Mouse (Mus musculus): Measurements from ENCODE around the gene Pald1. TPM values are rescaled to one million over a fixed set of nuclear protein-coding genes. Genes with fewer than 3 reads are reported as not detected.
A peak's percentile ranks its signal among the peaks of the same experiment; 100 is the strongest.

Pald1 gene
- polyA plus RNA-seq, 1 experiment from 2014 or later: 29.9 TPM

DNA sequence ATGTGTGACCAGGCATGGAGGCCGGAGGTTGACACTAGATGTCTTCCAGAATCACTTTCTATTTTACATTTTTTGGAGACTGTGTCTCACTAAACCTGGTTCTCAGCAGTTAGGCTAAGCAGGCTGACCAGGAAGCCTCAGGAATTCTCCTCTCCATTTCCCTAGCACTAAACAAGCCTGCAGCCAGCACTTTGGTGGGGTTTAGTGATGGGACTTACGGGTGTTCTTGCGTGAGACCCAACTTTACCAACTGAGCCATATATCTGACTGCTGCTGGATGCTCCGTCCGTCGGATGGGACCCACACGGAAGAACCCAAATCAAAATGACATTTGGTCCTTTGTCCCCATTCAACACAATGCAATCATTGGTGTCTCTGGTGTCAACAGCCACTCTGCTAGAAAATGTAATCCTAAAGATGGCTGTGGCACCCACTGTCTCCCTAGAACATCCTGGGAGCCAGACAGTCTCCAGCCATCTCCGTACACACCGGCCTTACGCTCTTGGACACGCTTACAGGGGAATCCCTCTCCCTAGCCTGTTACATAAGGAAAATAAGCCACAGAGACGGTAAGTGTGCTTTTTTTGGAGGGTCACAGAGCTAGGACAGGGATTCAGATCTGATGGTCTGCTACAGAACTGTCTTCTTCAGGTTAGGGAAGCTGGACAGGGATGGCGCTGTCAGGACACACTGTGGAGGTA lies 3.8 kb downstream of the Pald1 start:
- peaks cover 73% of the 10 kb centered on the region for H3K4me1 ChIP-seq
- 89% methylated on average over 13 of the region's 13 CpGs for WGBS
- peak overlapping the region; percentile 52; the same call in 1 of the 2 replicates for H3K27ac ChIP-seq (replicated peaks)
- peaks cover 4% of the 10 kb centered on the region; the same call in 1 of the 2 replicates for H3K36me3 ChIP-seq (replicated peaks)
- no peak for DNase-seq (ENCODE audit: low spot score)
- H3K9me3 ChIP-seq: no peaks in the 10 kb centered on the region
- H3K27me3 ChIP-seq (replicated peaks; ENCODE audit: low read depth, poor library complexity, severe bottlenecking): peaks cover 17% of the 10 kb centered on the region
- peak overlapping the region; percentile 76; the same call in 1 of the 2 replicates for H3K4me3 ChIP-seq

DNA sequence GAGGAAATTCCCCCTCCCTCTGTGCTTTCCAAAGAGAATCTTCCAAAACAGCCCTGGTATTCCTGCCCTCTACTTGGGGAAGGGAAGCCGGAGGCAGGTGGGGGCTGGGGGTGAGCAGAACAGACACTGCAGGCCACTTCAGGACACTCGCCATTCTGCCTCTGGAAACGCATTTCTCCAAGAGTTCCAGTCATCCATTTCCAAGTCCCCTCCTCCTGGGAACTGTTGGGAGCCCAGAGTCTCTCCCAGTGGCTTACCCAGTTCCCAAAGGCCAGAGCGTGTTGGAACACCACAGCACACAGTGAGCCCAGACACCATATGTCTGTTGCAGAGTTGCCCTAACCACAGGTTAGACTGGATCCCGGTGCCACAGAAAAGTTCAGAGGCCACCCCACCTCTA lies 4.6 kb downstream of the Pald1 start:
- no peak overlapping the region for H3K27ac ChIP-seq (replicated peaks)
- H3K4me1 ChIP-seq: peaks cover 75% of the 10 kb centered on the region
- 91% methylated on average over 5 of the region's 5 CpGs for WGBS

GRCm38 (mm10) chr10:61378050-61378449 lies 5.3 kb downstream of the Pald1 start:
- no peak overlapping the region for H3K4me3 ChIP-seq
- peaks cover 73% of the 10 kb centered on the region for H3K4me1 ChIP-seq
- H3K27me3 ChIP-seq (replicated peaks; ENCODE audit: low read depth, poor library complexity, severe bottlenecking): peaks cover 17% of the 10 kb centered on the region
- DNase-seq (ENCODE audit: low spot score): no peak
- H3K27ac ChIP-seq (replicated peaks): no peak overlapping the region
- H3K36me3 ChIP-seq (replicated peaks): peaks cover 4% of the 10 kb centered on the region; the same call in 1 of the 2 replicates
- WGBS: 91% methylated on average over 5 of the region's 5 CpGs
- H3K9me3 ChIP-seq: peaks cover 2% of the 10 kb centered on the region; the same call in 1 of the 2 replicates

More for the DNA sequence above, 4.6 kb downstream of the Pald1 start:
- Histone ChIP-seq H3K36me3 (replicated peaks) (peaks cover 4% of the 10 kb centered on the region; the same call in 1 of the 2 replicates), H3K9me3 (peaks cover 2% of the 10 kb centered on the region; the same call in 1 of the 2 replicates), H3K27me3 (replicated peaks; ENCODE audit: low read depth, poor library complexity, severe bottlenecking) (peaks cover 17% of the 10 kb centered on the region), H3K4me3 (no peak overlapping the region)
- no peak for DNase-seq (ENCODE audit: low spot score)

DNA sequence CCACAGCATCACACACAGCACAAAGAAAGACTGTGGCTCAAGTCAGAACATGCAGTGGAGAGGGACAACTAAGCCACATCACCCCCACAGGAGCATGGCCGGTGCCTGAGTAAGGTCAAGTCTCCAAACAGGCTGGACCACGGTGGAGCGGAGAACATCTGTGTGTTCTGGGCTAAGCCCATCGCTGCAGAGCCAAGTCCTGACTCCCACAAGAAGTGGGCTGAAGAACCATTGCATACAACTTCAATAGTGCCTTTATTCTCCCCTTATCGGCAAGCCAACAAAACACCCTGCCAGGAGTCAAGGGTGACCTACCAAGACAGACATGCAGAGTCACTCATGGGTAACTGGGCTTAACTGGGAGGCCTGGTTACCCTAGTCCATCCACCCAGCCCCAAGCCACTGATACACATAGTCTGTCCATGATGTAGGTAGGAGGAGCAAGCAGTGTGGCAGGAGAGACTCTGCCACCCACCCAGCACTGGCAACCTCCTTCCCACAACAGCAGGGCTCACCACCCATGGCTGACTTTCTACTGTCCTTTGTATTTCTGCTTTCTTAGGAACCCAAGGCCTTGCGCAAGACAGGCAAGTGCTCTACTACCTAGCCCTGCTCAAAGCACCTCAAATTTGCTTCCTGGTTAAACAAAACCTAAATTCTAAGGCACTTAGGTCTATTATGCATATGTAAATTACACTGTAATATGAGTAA lies 8.4 kb downstream of the Pald1 start:
- WGBS: 77% methylated on average over 6 of the region's 6 CpGs
- Histone ChIP-seq H3K4me3 (no peak overlapping the region), H3K27ac (replicated peaks) (peak overlapping the region; percentile 0), H3K36me3 (replicated peaks) (peaks cover 9% of the 10 kb centered on the region; the same call in 1 of the 2 replicates), H3K9me3 (peaks cover 2% of the 10 kb centered on the region; the same call in 1 of the 2 replicates), H3K4me1 (peaks cover 73% of the 10 kb centered on the region), H3K27me3 (replicated peaks; ENCODE audit: low read depth, poor library complexity, severe bottlenecking) (no peaks in the 10 kb centered on the region)
- no peak for DNase-seq (ENCODE audit: low spot score)

DNA sequence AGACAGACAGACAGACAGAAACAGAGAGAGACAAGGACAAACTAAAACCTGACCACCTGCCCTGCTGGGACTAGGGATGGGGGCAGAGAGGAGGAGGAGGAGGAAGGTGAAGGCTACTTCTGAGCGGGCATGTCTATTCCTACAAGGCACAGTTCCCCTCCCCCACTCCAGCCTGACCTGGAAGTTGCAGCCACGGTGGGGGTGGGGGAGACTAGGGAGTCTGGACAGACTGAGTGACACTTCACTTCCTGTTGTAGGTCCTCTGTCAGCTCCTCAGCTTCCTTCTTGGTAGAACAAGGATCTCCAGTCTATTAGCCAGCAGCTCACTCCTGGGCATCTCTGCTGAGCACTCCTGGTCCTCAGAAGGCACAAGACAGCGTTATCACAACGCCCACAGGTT lies 9.3 kb downstream of the Pald1 start:
- WGBS: 38% methylated on average over 4 of the region's 4 CpGs
- Histone ChIP-seq H3K4me3 (no peak overlapping the region), H3K36me3 (replicated peaks) (peaks cover 9% of the 10 kb centered on the region; the same call in 1 of the 2 replicates), H3K27ac (replicated peaks) (peak overlapping the region; percentile 0), H3K4me1 (peaks cover 77% of the 10 kb centered on the region), H3K9me3 (peaks cover 2% of the 10 kb centered on the region; the same call in 1 of the 2 replicates), H3K27me3 (replicated peaks; ENCODE audit: low read depth, poor library complexity, severe bottlenecking) (no peaks in the 10 kb centered on the region)
- peak; percentile 40 for DNase-seq (ENCODE audit: low spot score)

DNA sequence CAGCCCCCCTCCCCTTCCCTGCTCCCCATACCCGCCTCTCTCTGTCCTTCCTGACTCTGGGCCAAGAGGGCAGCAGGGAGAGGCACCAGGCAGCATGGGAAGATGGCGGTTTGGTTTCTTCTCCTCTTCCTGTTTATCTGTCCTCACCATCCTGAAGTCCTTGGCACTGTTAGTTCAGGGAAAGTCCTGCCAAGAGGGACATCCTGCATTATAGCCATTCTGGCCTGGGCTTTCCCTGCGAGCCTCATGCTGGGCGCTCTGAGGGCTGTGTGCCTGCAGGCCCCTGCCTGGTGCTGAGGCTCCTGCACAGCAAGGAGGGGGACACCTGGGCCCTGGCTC lies 10.8 kb downstream of the Pald1 start:
- DNase-seq (ENCODE audit: low spot score): no peak
- H3K27ac ChIP-seq (replicated peaks): peak overlapping the region; percentile 51; the same call in 1 of the 2 replicates
- no peak overlapping the region for H3K4me3 ChIP-seq
- no peaks in the 10 kb centered on the region for H3K27me3 ChIP-seq (replicated peaks; ENCODE audit: low read depth, poor library complexity, severe bottlenecking)
- peaks cover 82% of the 10 kb centered on the region for H3K4me1 ChIP-seq
- 0 out of 2 replicates have a peak, but pooled peaks cover 6% of the 10 kb centered on the region for H3K36me3 ChIP-seq (replicated peaks)
- H3K9me3 ChIP-seq: peaks cover 2% of the 10 kb centered on the region; the same call in 1 of the 2 replicates
- WGBS: 66% methylated on average over 4 of the region's 4 CpGs

GRCm38 (mm10) chr10:61371884-61372584 lies 11.3 kb downstream of the Pald1 start:
- no peak overlapping the region for H3K4me3 ChIP-seq
- peak overlapping the region; percentile 44; the same call in 1 of the 2 replicates for H3K27ac ChIP-seq (replicated peaks)
- H3K4me1 ChIP-seq: peaks cover 87% of the 10 kb centered on the region
- 84% methylated on average over 9 of the region's 9 CpGs for WGBS
- no peak for DNase-seq (ENCODE audit: low spot score)
- H3K27me3 ChIP-seq (replicated peaks; ENCODE audit: low read depth, poor library complexity, severe bottlenecking): no peaks in the 10 kb centered on the region
- H3K36me3 ChIP-seq (replicated peaks): 0 out of 2 replicates have a peak, but pooled peaks cover 6% of the 10 kb centered on the region
- H3K9me3 ChIP-seq: peaks cover 2% of the 10 kb centered on the region; the same call in 1 of the 2 replicates

GRCm38 (mm10) chr10:61370273-61370979 lies 12.9 kb downstream of the Pald1 start:
- 0 out of 2 replicates have a peak, but pooled peaks cover 6% of the 10 kb centered on the region for H3K36me3 ChIP-seq (replicated peaks)
- H3K27ac ChIP-seq (replicated peaks): peak overlapping the region; percentile 68
- H3K4me1 ChIP-seq: peaks cover 86% of the 10 kb centered on the region
- WGBS: 56% methylated on average over 18 of the region's 18 CpGs
- no peak overlapping the region for H3K4me3 ChIP-seq
- peak; percentile 46 for DNase-seq (ENCODE audit: low spot score)
- peaks cover 2% of the 10 kb centered on the region; the same call in 1 of the 2 replicates for H3K9me3 ChIP-seq
- no peaks in the 10 kb centered on the region for H3K27me3 ChIP-seq (replicated peaks; ENCODE audit: low read depth, poor library complexity, severe bottlenecking)

GRCm38 (mm10) chr10:61369755-61370154 lies 13.6 kb downstream of the Pald1 start:
- DNase-seq (ENCODE audit: low spot score): no peak
- peaks cover 80% of the 10 kb centered on the region for H3K4me1 ChIP-seq
- WGBS: 69% methylated on average over 5 of the region's 5 CpGs
- H3K4me3 ChIP-seq: no peak overlapping the region
- H3K36me3 ChIP-seq (replicated peaks): peaks cover 6% of the 10 kb centered on the region; the same call in 1 of the 2 replicates
- peaks cover 2% of the 10 kb centered on the region; the same call in 1 of the 2 replicates for H3K9me3 ChIP-seq
- no peaks in the 10 kb centered on the region for H3K27me3 ChIP-seq (replicated peaks; ENCODE audit: low read depth, poor library complexity, severe bottlenecking)
- H3K27ac ChIP-seq (replicated peaks): peak overlapping the region; percentile 44; the same call in 1 of the 2 replicates

GRCm38 (mm10) chr10:61365902-61366301 lies 17.4 kb downstream of the Pald1 start:
- no peak overlapping the region for H3K4me3 ChIP-seq
- WGBS: 65% methylated on average over 1 of the region's 1 CpGs
- H3K4me1 ChIP-seq: peaks cover 53% of the 10 kb centered on the region
- no peaks in the 10 kb centered on the region; the same call in 1 of the 2 replicates for H3K9me3 ChIP-seq
- peaks cover 10% of the 10 kb centered on the region for H3K36me3 ChIP-seq (replicated peaks)
- H3K27me3 ChIP-seq (replicated peaks; ENCODE audit: low read depth, poor library complexity, severe bottlenecking): no peaks in the 10 kb centered on the region
- H3K27ac ChIP-seq (replicated peaks): no peak overlapping the region
- no peak for DNase-seq (ENCODE audit: low spot score)

GRCm38 (mm10) chr10:61364431-61364830 lies 18.9 kb downstream of the Pald1 start:
- Histone ChIP-seq H3K4me1 (peaks cover 44% of the 10 kb centered on the region), H3K27me3 (replicated peaks; ENCODE audit: low read depth, poor library complexity, severe bottlenecking) (no peaks in the 10 kb centered on the region), H3K36me3 (replicated peaks) (peaks cover 14% of the 10 kb centered on the region), H3K27ac (replicated peaks) (no peak overlapping the region), H3K9me3 (peaks cover 4% of the 10 kb centered on the region; the same call in 1 of the 2 replicates), H3K4me3 (no peak overlapping the region)
- DNase-seq (ENCODE audit: low spot score): no peak
- 88% methylated on average over 6 of the region's 6 CpGs for WGBS
